Mouse (Mus musculus): ENCODE measurements around the gene Cpne1.
A peak's percentile ranks its signal among the peaks of the same experiment; 100 is the strongest.
"Not testable (repeated sequence)": the region's sequence is repeated elsewhere in the genome, so short reads cannot be mapped to it uniquely, and the experiment has no call there.

Cpne1 gene

GRCm38 (mm10) chr2:156111358-156112079, at the start of gene Cpne1, which contains the start of gene Rbm12:
Gene Cpne1, minus strand, starts transcription at chr2:156111965.
Gene Rbm12, minus strand, starts transcription at chr2:156111978.
- peak; percentile 81 for DNase-seq (ENCODE audit: low read depth, low spot score)

GRCm38 (mm10) chr2:156151538-156151937, 39.8 kb upstream of the Cpne1 start:
- DNase-seq (ENCODE audit: low read depth, low spot score) = no peak

- DNase-seq (ENCODE audit: low read depth, low spot score) = no peak
These were observed 35.7 kb upstream of the Cpne1 start for GRCm38 (mm10) chr2:156147316-156147915.

GRCm38 (mm10) chr2:156146272-156146989, 34.7 kb upstream of the Cpne1 start:
- DNase-seq (ENCODE audit: low read depth, low spot score) = no peak

GRCm38 (mm10) chr2:156145486-156146130, 33.8 kb upstream of the Cpne1 start:
- no peak for DNase-seq (ENCODE audit: low read depth, low spot score)

- peak; percentile 94 for DNase-seq (ENCODE audit: low read depth, low spot score)
These were observed 32.4 kb upstream of the Cpne1 start, which contains the start of the genes Romo1 and Nfs1 for GRCm38 (mm10) chr2:156143953-156144724. Gene Romo1, plus strand, starts transcription at chr2:156144039. Gene Nfs1, minus strand, starts transcription at chr2:156144186.

GRCm38 (mm10) chr2:156143367-156143766, 31.6 kb upstream of the Cpne1 start:
- no peak for DNase-seq (ENCODE audit: low read depth, low spot score)

GRCm38 (mm10) chr2:156142820-156143219, 31.1 kb upstream of the Cpne1 start:
- DNase-seq (ENCODE audit: low read depth, low spot score) = no peak

- DNase-seq (ENCODE audit: low read depth, low spot score) = no peak
These were observed 23.9 kb upstream of the Cpne1 start for GRCm38 (mm10) chr2:156135695-156136094.

- no peak for DNase-seq (ENCODE audit: low read depth, low spot score)
These were observed 22.4 kb upstream of the Cpne1 start for GRCm38 (mm10) chr2:156134161-156134560.

- no peak for DNase-seq (ENCODE audit: low read depth, low spot score)
These were observed 15.2 kb upstream of the Cpne1 start, which contains the start of gene Gm28036 for GRCm38 (mm10) chr2:156126992-156127391. Gene Gm28036, minus strand, starts transcription at chr2:156127092.

GRCm38 (mm10) chr2:156123731-156124130, 12.0 kb upstream of the Cpne1 start:
- no peak for DNase-seq (ENCODE audit: low read depth, low spot score)

GRCm38 (mm10) chr2:156119566-156119965, 7.8 kb upstream of the Cpne1 start:
- no peak for DNase-seq (ENCODE audit: low read depth, low spot score)

GRCm38 (mm10) chr2:156112080-156112423, 287 bp upstream of the Cpne1 start:
- DNase-seq (ENCODE audit: low read depth, low spot score) = not testable (repeated sequence)

- DNase-seq (ENCODE audit: low read depth, low spot score) = no peak
These were observed 973 bp downstream of the Cpne1 start for GRCm38 (mm10) chr2:156110627-156111357.

- DNase-seq (ENCODE audit: low read depth, low spot score) = no peak
These were observed 19.8 kb downstream of the Cpne1 start for GRCm38 (mm10) chr2:156091926-156092325.

GRCm38 (mm10) chr2:156089799-156090198, 22.0 kb downstream of the Cpne1 start:
- no peak for DNase-seq (ENCODE audit: low read depth, low spot score)

- no peak for DNase-seq (ENCODE audit: low read depth, low spot score)
These were observed 24.2 kb downstream of the Cpne1 start for GRCm38 (mm10) chr2:156087391-156088110.

- DNase-seq (ENCODE audit: low read depth, low spot score) = no peak
These were observed 27.2 kb downstream of the Cpne1 start for GRCm38 (mm10) chr2:156084541-156084940.

GRCm38 (mm10) chr2:156080391-156080790, 31.4 kb downstream of the Cpne1 start:
- DNase-seq (ENCODE audit: low read depth, low spot score) = no peak

Measured in brain, embryonic 18.5 days (tissue).